Mouse (Mus musculus) cerebellum, adult 9-10 months (tissue): Measurements from ENCODE around the gene Ell2.

Experiments used
- DNase-seq: peaks from one replicate; pipeline ENCODE4 v3.0.0; 2022

Gene Ell2

DNA sequence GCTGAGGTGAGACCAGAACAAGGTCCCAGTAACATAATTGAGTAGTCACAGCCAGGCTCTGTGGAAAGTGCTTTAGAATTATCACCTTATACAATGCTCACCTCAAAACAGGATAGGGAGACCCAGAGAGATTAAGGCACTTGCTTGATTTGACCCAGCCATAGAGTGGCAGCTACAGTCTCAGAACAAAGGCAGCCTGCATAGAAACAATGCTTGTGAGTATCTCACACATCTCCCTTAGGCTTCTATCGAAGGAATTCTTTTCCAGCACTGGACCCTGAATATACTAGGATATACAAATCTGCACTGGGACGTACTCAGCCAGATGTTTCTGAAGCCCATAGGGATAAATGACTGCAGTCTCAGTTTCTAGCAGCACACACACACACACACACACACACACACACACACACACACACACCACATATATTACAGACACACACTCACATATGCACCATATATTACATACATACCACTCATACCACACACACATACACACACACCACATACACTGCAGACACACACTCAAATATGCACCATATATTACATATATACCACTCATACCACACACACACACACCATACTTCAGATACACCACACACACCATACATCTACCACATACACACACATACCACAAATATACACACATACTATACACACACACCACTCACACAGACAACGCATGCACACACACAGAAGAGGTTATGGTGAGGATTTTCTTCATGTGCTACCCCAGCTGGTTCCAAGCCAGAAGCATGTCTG is 112.6 kb downstream of the Ell2 start:
- no peak for DNase-seq

DNA sequence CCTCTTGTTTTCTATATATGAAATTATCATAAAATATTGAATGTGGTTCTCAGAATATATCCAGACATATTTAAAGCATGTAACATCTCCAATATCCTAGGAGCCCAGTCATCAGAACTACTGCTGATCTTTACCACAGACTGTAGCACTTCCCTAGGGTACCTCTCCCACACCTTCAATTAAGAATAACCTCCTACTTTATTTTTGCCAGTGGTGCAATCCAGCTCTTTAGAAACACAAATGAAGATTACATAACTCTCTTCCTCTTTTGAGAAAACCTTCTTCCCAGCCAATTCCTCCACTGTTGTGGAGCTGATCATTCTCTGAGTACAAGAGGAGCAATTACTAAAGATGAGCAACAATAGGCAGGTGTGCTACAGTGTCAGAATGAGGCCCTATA is 113.3 kb downstream of the Ell2 start:
- DNase-seq, result no peak
